In genomic region chr3:124788181-124788580, GRCm38 (mm10) we compare ENCODE assay signal across 16 mouse cellular contexts.
"Had no signal": no experiment of that assay in that cellular context is flagged by ENCODE, and none has a peak within 500 bp of the region (broad histone marks: within the 10 kb centered on the region; RNA-seq: fewer than 3 reads in every experiment).

No protein-coding gene starts in this region.

- H3K27ac ChIP-seq: neural tube, embryonic 13.5 days; neural tube, embryonic 15.5 days; stomach, embryonic 15.5 days; stomach, postnatal 0 days had no signal

- DNase-seq: retina, postnatal 1 day; right cerebral cortex, adult 18-20 months; right cerebral cortex, postnatal 14 days; right cerebral cortex, postnatal 25 days; right cerebral cortex, postnatal 4 days; spleen, adult 18-20 months; thymus, adult 18-20 months; thymus, adult 2 months; thymus, postnatal 14 days; thymus, postnatal 25 days; thymus, postnatal 36 days; thymus, postnatal 4 days had no signal

- H3K4me1 ChIP-seq: neural tube, embryonic 13.5 days; neural tube, embryonic 15.5 days; stomach, embryonic 15.5 days had no signal

- H3K36me3 ChIP-seq: neural tube, embryonic 13.5 days; neural tube, embryonic 15.5 days; stomach, embryonic 15.5 days had no signal

- H3K4me2 ChIP-seq: neural tube, embryonic 13.5 days; neural tube, embryonic 15.5 days; stomach, embryonic 15.5 days had no signal

- H3K27me3 ChIP-seq: neural tube, embryonic 13.5 days; neural tube, embryonic 15.5 days; stomach, embryonic 15.5 days had no signal

- H3K9ac ChIP-seq: neural tube, embryonic 13.5 days; neural tube, embryonic 15.5 days; stomach, embryonic 15.5 days had no signal

- H3K4me3 ChIP-seq: neural tube, embryonic 13.5 days; neural tube, embryonic 15.5 days; stomach, embryonic 15.5 days had no signal

- H3K9me3 ChIP-seq: neural tube, embryonic 13.5 days; neural tube, embryonic 15.5 days; stomach, embryonic 15.5 days had no signal
